Mouse (Mus musculus): ENCODE data around the gene Lyzl6.

Gene Lyzl6

GRCm38 (mm10) chr11:103647921-103648620, 9.4 kb upstream of the Lyzl6 start:
- in situ Hi-C loops (cut with MboI; ENCODE audit: low pct_unique_long_range_greater_than_20kb in 1 of 2, low sequenced_read_pairs in 2 of 2, unreplicated experiment in 1 of 2) = no loop called here

DNA sequence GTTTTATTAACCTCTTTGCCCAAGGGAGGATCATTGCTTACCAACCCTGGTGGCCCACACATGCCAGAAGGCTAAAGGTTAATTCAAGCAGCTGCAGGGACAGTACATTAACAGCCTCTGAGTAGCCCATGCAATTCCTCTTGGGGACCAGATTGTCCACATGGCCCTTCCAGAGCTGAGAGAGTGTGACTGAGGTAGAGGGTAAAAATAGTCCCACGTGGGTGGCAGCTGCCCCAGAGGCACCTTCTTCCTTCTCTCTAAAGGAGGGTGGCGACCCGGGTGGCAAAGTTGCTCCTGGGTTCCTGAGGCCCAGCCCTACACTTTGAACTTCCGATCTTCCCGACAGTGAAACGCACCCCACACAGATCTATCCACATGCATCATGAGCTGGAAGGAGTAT, 7.6 kb upstream of the Lyzl6 start:
- in situ Hi-C loops (cut with MboI; ENCODE audit: low pct_unique_long_range_greater_than_20kb in 1 of 2, low sequenced_read_pairs in 2 of 2, unreplicated experiment in 1 of 2) = no loop called here

- in situ Hi-C loops (cut with MboI; ENCODE audit: low pct_unique_long_range_greater_than_20kb in 1 of 2, low sequenced_read_pairs in 2 of 2, unreplicated experiment in 1 of 2) = no loop called here
Observed at GRCm38 (mm10) chr11:103645731-103646130, 7.0 kb upstream of the Lyzl6 start.

GRCm38 (mm10) chr11:103643211-103643610, 4.5 kb upstream of the Lyzl6 start:
- in situ Hi-C loops (cut with MboI; ENCODE audit: low pct_unique_long_range_greater_than_20kb in 1 of 2, low sequenced_read_pairs in 2 of 2, unreplicated experiment in 1 of 2) = no loop called here

- in situ Hi-C loops (cut with MboI; ENCODE audit: low pct_unique_long_range_greater_than_20kb in 1 of 2, low sequenced_read_pairs in 2 of 2, unreplicated experiment in 1 of 2) = no loop called here
Observed at GRCm38 (mm10) chr11:103639407-103639946, 787 bp upstream of the Lyzl6 start.

DNA sequence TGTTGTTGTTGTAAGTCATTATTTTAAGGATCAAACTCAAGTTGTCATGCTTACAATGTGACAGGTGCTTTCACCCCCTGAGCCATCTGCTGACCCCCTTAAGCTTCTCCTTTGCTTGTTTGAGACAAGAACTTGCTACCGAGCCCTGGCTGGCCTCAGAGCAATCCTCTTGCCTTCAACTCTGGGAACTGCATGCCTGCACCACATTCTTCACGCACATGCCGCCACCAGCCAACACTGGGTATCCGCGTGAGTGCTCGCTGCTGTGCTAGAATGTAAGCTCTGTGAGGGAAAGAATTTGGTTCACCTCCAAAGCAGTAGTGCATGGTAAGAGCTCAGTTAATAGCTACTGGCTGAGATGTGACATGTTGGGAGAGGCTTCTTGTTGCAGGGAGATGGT, 2.4 kb downstream of the Lyzl6 start:
- in situ Hi-C loops (cut with MboI; ENCODE audit: low pct_unique_long_range_greater_than_20kb in 1 of 2, low sequenced_read_pairs in 2 of 2, unreplicated experiment in 1 of 2) = no loop called here

- in situ Hi-C loops (cut with MboI; ENCODE audit: low pct_unique_long_range_greater_than_20kb in 1 of 2, low sequenced_read_pairs in 2 of 2, unreplicated experiment in 1 of 2) = no loop called here
Observed at GRCm38 (mm10) chr11:103635481-103635880, 3.2 kb downstream of the Lyzl6 start.

- in situ Hi-C loops (cut with MboI; ENCODE audit: low pct_unique_long_range_greater_than_20kb in 1 of 2, low sequenced_read_pairs in 2 of 2, unreplicated experiment in 1 of 2) = no loop called here
Observed at GRCm38 (mm10) chr11:103634806-103635205, 3.9 kb downstream of the Lyzl6 start.

- in situ Hi-C loops (cut with MboI; ENCODE audit: low pct_unique_long_range_greater_than_20kb in 1 of 2, low sequenced_read_pairs in 2 of 2, unreplicated experiment in 1 of 2) = no loop called here
Observed at GRCm38 (mm10) chr11:103627453-103627852, 11.2 kb downstream of the Lyzl6 start.

DNA sequence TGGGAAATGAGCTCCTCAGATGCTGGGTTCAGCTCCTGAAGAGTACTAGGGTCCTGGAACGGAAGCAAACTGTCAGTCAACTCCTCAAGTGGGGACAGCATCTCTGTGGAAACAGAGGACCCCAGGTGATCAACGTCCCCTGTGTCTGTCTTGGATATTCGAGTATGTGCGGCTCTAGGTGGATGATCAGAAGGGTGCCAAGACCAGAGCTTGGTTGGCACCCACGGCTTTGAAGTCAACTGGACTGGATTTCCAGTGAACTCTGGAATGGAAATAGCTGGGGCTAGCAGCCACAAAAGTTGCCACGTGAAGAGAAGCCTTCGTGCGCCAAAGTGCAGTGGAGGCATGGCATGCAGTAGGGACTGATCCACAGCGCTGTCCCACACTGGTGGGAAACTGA, 17.6 kb downstream of the Lyzl6 start, which contains the start of gene Gm884:
Gene Gm884 (minus strand): TSS at position 101 of the 400 bp plus-strand sequence.
- in situ Hi-C loops (cut with MboI; ENCODE audit: low pct_unique_long_range_greater_than_20kb in 1 of 2, low sequenced_read_pairs in 2 of 2, unreplicated experiment in 1 of 2) = no loop called here

GRCm38 (mm10) chr11:103610772-103611171, 27.9 kb downstream of the Lyzl6 start:
- in situ Hi-C loops (cut with MboI; ENCODE audit: low pct_unique_long_range_greater_than_20kb in 1 of 2, low sequenced_read_pairs in 2 of 2, unreplicated experiment in 1 of 2) = no loop called here

- in situ Hi-C loops (cut with MboI; ENCODE audit: low pct_unique_long_range_greater_than_20kb in 1 of 2, low sequenced_read_pairs in 2 of 2, unreplicated experiment in 1 of 2) = no loop called here
Observed at GRCm38 (mm10) chr11:103606611-103607010, 32.1 kb downstream of the Lyzl6 start.
